Comparison of ENCODE assay signal across 10 mouse cellular contexts in genomic region chr12:18514171-18514570, GRCm38 (mm10). TPM values are rescaled to one million over a fixed set of nuclear protein-coding genes. Genes with fewer than 3 reads are reported as not detected.
DNase-seq lines count a peak whose midpoint lies in the region; ATAC-seq and TF ChIP-seq lines count a peak whose summit lies in the region.
"Had no signal": no experiment of that assay in that cellular context is flagged by ENCODE, and none has a peak within 500 bp of the region (broad histone marks: within the 10 kb centered on the region; RNA-seq: fewer than 3 reads in every experiment).

TSS of gene 5730507C01Rik (plus strand) at chr12:18514510.

- WGBS in intestine, postnatal 0 days = 7% methylated on average over 35 of the region's 36 CpGs
- WGBS in limb, embryonic 11.5 days = 5% methylated on average over 36 of the region's 36 CpGs
- 6% methylated on average over 31 of the region's 36 CpGs for WGBS in midbrain, embryonic 12.5 days
- WGBS in stomach, embryonic 15.5 days = 4% methylated on average over 36 of the region's 36 CpGs

- no peak within 1 kb of the TSS for H3K27ac ChIP-seq in intestine, postnatal 0 days (ENCODE audit: low read depth, low read length)
- no peak within 1 kb of the TSS for H3K27ac ChIP-seq in limb, embryonic 11.5 days (replicated peaks; ENCODE audit: low read depth, low read length)
- H3K27ac ChIP-seq in midbrain, embryonic 12.5 days (replicated peaks) = no peak within 1 kb of the TSS
- H3K27ac ChIP-seq in stomach, embryonic 15.5 days = no peak within 1 kb of the TSS

- no peaks in the 10 kb centered on the region for H3K27me3 ChIP-seq in intestine, postnatal 0 days (replicated peaks; ENCODE audit: control insufficient read depth, insufficient read depth, low read length)
- H3K27me3 ChIP-seq in limb, embryonic 11.5 days (ENCODE audit: control insufficient read depth, insufficient read depth, low read length) = no peaks in the 10 kb centered on the region
- no peaks in the 10 kb centered on the region for H3K27me3 ChIP-seq in midbrain, embryonic 12.5 days
- no peaks in the 10 kb centered on the region for H3K27me3 ChIP-seq in stomach, embryonic 15.5 days (replicated peaks)
- H3K27me3 ChIP-seq: CH12.LX had no signal

- no peaks in the 10 kb centered on the region for H3K36me3 ChIP-seq in intestine, postnatal 0 days (ENCODE audit: control insufficient read depth, insufficient read depth)
- H3K36me3 ChIP-seq in limb, embryonic 11.5 days (ENCODE audit: control insufficient read depth, insufficient read depth, low read length) = no peaks in the 10 kb centered on the region
- H3K36me3 ChIP-seq in midbrain, embryonic 12.5 days = no peaks in the 10 kb centered on the region
- no peaks in the 10 kb centered on the region for H3K36me3 ChIP-seq in stomach, embryonic 15.5 days

- H3K4me2 ChIP-seq in intestine, postnatal 0 days (replicated peaks; ENCODE audit: low read depth) = peak within 1 kb of the TSS; percentile 69
- peak within 1 kb of the TSS; percentile 35 for H3K4me2 ChIP-seq in limb, embryonic 11.5 days (ENCODE audit: low read depth, severe bottlenecking)
- peak within 1 kb of the TSS; percentile 42 for H3K4me2 ChIP-seq in midbrain, embryonic 12.5 days (replicated peaks)
- H3K4me2 ChIP-seq in stomach, embryonic 15.5 days = peak within 1 kb of the TSS; percentile 54

- peak within 1 kb of the TSS; percentile 22; the same call in 1 of the 2 replicates for H3K9ac ChIP-seq in intestine, postnatal 0 days (ENCODE audit: low read depth, low read length)
- H3K9ac ChIP-seq in limb, embryonic 11.5 days (ENCODE audit: low read length) = peak within 1 kb of the TSS; percentile 58
- H3K9ac ChIP-seq in midbrain, embryonic 12.5 days (replicated peaks) = no peak within 1 kb of the TSS
- no peak within 1 kb of the TSS for H3K9ac ChIP-seq in stomach, embryonic 15.5 days

- peak; percentile 0 for DNase-seq in thymus, postnatal 25 days
- DNase-seq in thymus, postnatal 14 days = no peak
- DNase-seq in heart, adult 18-20 months = peak; percentile 21 to 45
- peak; percentile 77 for DNase-seq in limb, embryonic 11.5 days (ENCODE audit: low spot score)
- DNase-seq in cerebellum, adult 11-12 months = no peak

- ATAC-seq in intestine, postnatal 0 days = peak; percentile 85
- peak; percentile 54; the same call in 1 of the 2 replicates for ATAC-seq in limb, embryonic 11.5 days (ENCODE audit: insufficient number of reproducible peaks, low FRiP score, low TSS enrichment, low read depth)
- ATAC-seq in midbrain, embryonic 12.5 days (ENCODE audit: low FRiP score, low read depth) = no peak; the same call in 1 of the 2 replicates
- ATAC-seq in stomach, embryonic 15.5 days (ENCODE audit: insufficient read depth, low FRiP score, low read depth) = peak; percentile 79

- peak within 1 kb of the TSS; percentile 49 for H3K4me3 ChIP-seq in intestine, postnatal 0 days (ENCODE audit: low read depth, low read length)
- peak within 1 kb of the TSS; percentile 44 for H3K4me3 ChIP-seq in limb, embryonic 11.5 days (ENCODE audit: low read depth, low read length)
- H3K4me3 ChIP-seq in midbrain, embryonic 12.5 days = peak within 1 kb of the TSS; percentile 34
- H3K4me3 ChIP-seq in stomach, embryonic 15.5 days (replicated peaks) = peak within 1 kb of the TSS; percentile 47

- TF ChIP-seq CTCF in intestine, postnatal 0 days (IDR thresholded peaks at IDR 0.05; ENCODE audit: low read depth) = peak; percentile 61

- no peaks in the 10 kb centered on the region for H3K9me3 ChIP-seq in intestine, postnatal 0 days (ENCODE audit: control insufficient read depth)
- peaks cover 9% of the 10 kb centered on the region for H3K9me3 ChIP-seq in limb, embryonic 11.5 days (ENCODE audit: control insufficient read depth, low read length)
- H3K9me3 ChIP-seq in midbrain, embryonic 12.5 days = peaks cover 18% of the 10 kb centered on the region
- no peaks in the 10 kb centered on the region for H3K9me3 ChIP-seq in stomach, embryonic 15.5 days

- H3K4me1 ChIP-seq in intestine, postnatal 0 days (replicated peaks; ENCODE audit: control insufficient read depth, insufficient read depth, low read length) = no peaks in the 10 kb centered on the region
- H3K4me1 ChIP-seq in limb, embryonic 11.5 days (ENCODE audit: control insufficient read depth, insufficient read depth, low read length) = no peaks in the 10 kb centered on the region
- H3K4me1 ChIP-seq in midbrain, embryonic 12.5 days = no peaks in the 10 kb centered on the region
- no peaks in the 10 kb centered on the region for H3K4me1 ChIP-seq in stomach, embryonic 15.5 days

RNA-seq across cellular contexts. Expression of gene 5730507C01Rik, which starts in this region (rescaled TPM):
- under 1 TPM; 0.15 to 0.25 TPM for total RNA-seq in heart, adult 18-20 months (2021)
- 0.68 and 0.78 TPM in 2 replicates for polyA plus RNA-seq in intestine, postnatal 0 days (2015; fragmentation: Nextera tagmentation; extraction: Ambion mirVana)
- 4.7 and 5.0 TPM in 2 replicates for polyA plus RNA-seq in limb, embryonic 11.5 days (2014; fragmentation: Nextera tagmentation; extraction: Ambion mirVana)
- polyA plus RNA-seq in midbrain, embryonic 12.5 days (2016; fragmentation: Nextera tagmentation; extraction: Ambion mirVana) = 1.9 and 2.2 TPM in 2 replicates
- 2.3 and 2.7 TPM in 2 replicates for polyA plus RNA-seq in stomach, embryonic 15.5 days (2015; fragmentation: Nextera tagmentation; extraction: Ambion mirVana)
- total RNA-seq: CH12.LX had no signal
- polyA plus RNA-seq: frontal cortex, adult 2 months had no signal

Comparison
In these comparisons a context has a peak if more than half of its experiments do, and no peak if none do; other contexts are left out.
1. DNase-seq: peak in thymus, postnatal 25 days (single experiment) and limb, embryonic 11.5 days (single experiment); none in thymus, postnatal 14 days (single experiment) and cerebellum, adult 11-12 months (single experiment).
2. Peak in DNase-seq in heart, adult 18-20 months; RNA of the gene not detected or under 1 TPM.
3. Peak in ATAC-seq, H3K4me3 ChIP-seq, H3K9ac ChIP-seq and H3K4me2 ChIP-seq in intestine, postnatal 0 days; RNA of the gene not detected or under 1 TPM.
4. Peak in every context shown above with its lines, with median percentiles within 50 percentile points of each other: H3K4me2 ChIP-seq and H3K4me3 ChIP-seq.